Mouse (Mus musculus): ENCODE measurements around the gene Cdkal1.
A peak's percentile ranks its signal among the peaks of the same experiment; 100 is the strongest.

Gene Cdkal1

DNA sequence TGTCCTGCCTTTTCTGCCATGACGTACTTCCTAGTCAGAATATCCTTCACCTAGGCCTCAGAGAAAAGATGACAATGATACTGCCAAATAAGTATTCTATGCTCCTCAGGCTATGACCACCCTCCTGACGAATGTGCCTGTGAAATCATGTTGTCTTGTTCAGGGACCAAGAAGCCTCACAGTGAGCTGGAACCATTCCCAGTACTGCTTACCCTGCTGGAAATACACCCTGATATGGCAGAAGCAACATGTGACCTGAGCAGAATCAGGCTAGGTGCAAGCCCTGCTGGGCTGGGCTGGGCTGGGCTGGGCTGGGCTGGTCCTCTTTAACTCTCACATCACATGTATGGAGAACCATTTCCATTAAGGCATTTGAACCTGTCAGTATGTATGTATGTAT is 477.9 kb downstream of the Cdkal1 start:
- no peaks in the 10 kb centered on the region for H3K9me3 ChIP-seq (ENCODE audit: low read length)
- H3K4me1 ChIP-seq (replicated peaks; ENCODE audit: low read depth, low read length), result no peaks in the 10 kb centered on the region
- H3K36me3 ChIP-seq (ENCODE audit: insufficient read depth, low read length), result no peaks in the 10 kb centered on the region
- H3K27me3 ChIP-seq (ENCODE audit: insufficient read depth, low read length), result no peaks in the 10 kb centered on the region
- no peak overlapping the region for H3K4me3 ChIP-seq (replicated peaks; ENCODE audit: low read length)
- TF ChIP-seq CTCF (conservative IDR thresholded peaks at IDR 0.05; ENCODE audit: low read length) (no peak), NANOG (IDR thresholded peaks at IDR 0.05; ENCODE audit: borderline replicate concordance, low read length) (no peak), POU5F1 (IDR thresholded peaks at IDR 0.05; ENCODE audit: borderline replicate concordance, low read length) (no peak)

DNA sequence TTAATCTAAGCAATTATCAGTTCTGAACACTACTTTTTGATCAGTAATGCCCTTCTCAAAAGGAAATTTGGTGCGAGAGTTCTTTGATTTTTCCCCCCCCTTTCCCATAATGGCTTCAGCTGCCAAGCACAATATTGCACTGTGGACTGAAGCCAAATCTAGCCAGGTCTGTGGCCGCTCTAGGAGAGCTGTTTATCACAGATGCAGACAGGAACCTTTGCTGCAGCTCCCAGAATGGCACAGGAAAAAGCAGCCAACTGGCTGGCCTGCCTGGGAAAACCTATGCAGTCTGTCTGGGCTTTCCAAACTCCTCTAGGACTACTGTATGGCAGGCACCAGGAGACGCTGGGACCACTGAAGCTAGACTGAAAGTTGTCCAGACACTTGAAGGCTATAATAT is 483.6 kb downstream of the Cdkal1 start:
- H3K36me3 ChIP-seq (ENCODE audit: insufficient read depth, low read length), result no peaks in the 10 kb centered on the region
- peaks cover 18% of the 10 kb centered on the region for H3K4me1 ChIP-seq (replicated peaks; ENCODE audit: low read depth, low read length)
- H3K27me3 ChIP-seq (ENCODE audit: insufficient read depth, low read length), result no peaks in the 10 kb centered on the region
- no peak for TF ChIP-seq CTCF (conservative IDR thresholded peaks at IDR 0.05; ENCODE audit: low read length)
- TF ChIP-seq NANOG (IDR thresholded peaks at IDR 0.05; ENCODE audit: borderline replicate concordance, low read length), result no peak
- no peak for TF ChIP-seq POU5F1 (IDR thresholded peaks at IDR 0.05; ENCODE audit: borderline replicate concordance, low read length)
- H3K4me3 ChIP-seq (replicated peaks; ENCODE audit: low read length), result no peak overlapping the region
- H3K9me3 ChIP-seq (ENCODE audit: low read length), result no peaks in the 10 kb centered on the region

DNA sequence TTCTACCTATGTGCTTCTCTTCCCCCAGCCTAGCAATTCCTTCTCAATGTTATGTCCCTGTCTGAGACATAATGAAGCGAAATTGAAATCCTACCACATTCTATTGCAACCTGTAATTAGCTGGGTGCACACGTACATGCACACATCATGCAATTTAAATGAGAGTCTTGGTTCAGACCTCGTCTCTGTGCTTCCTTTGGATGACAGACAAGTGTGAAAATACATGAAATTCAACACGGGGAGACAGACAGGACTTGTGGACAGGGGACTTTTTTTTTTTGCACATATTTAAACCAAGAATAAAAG is 484.1 kb downstream of the Cdkal1 start:
- no peaks in the 10 kb centered on the region for H3K36me3 ChIP-seq (ENCODE audit: insufficient read depth, low read length)
- H3K27me3 ChIP-seq (ENCODE audit: insufficient read depth, low read length), result no peaks in the 10 kb centered on the region
- peaks cover 18% of the 10 kb centered on the region for H3K4me1 ChIP-seq (replicated peaks; ENCODE audit: low read depth, low read length)
- no peak overlapping the region for H3K4me3 ChIP-seq (replicated peaks; ENCODE audit: low read length)
- H3K9me3 ChIP-seq (ENCODE audit: low read length), result no peaks in the 10 kb centered on the region
- TF ChIP-seq CTCF (conservative IDR thresholded peaks at IDR 0.05; ENCODE audit: low read length), result no peak
- no peak for TF ChIP-seq NANOG (IDR thresholded peaks at IDR 0.05; ENCODE audit: borderline replicate concordance, low read length)
- no peak for TF ChIP-seq POU5F1 (IDR thresholded peaks at IDR 0.05; ENCODE audit: borderline replicate concordance, low read length)

DNA sequence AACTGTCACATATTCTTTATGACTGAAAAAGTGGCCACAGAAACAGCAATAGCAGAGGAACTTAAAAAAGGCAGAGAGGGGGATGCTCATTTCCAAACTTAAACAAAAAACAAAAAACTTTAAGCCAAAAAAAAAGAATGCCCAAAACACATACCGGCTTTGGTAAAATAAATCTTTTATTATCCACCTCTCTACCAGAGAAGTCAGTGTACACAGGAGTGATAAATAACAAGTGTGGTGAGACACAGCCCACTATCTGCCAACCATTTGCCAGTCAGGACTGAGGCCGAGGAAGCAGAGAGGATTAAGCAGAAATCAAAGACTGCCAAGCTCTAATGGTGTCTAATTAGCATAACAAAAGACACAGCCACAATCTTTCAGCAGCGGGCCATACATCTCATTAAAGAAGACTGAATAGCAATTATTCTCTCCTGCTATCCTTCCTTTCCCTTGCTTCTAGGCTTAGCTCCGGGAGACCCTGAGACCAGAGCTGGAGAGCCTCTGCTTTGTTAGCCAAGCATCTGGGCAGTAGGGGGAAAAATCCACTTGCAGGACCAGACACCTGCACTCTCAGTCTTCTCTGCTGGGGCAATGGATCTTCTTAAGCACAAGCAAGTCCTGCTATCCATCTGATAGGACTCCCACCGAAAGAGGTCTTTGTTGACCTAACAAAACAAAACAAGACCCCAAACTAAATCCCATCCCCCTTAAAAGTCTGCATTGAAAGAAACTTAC is 484.6 kb downstream of the Cdkal1 start:
- Histone ChIP-seq H3K4me1 (replicated peaks; ENCODE audit: low read depth, low read length) (peaks cover 18% of the 10 kb centered on the region), H3K9me3 (ENCODE audit: low read length) (no peaks in the 10 kb centered on the region), H3K4me3 (replicated peaks; ENCODE audit: low read length) (no peak overlapping the region), H3K36me3 (ENCODE audit: insufficient read depth, low read length) (no peaks in the 10 kb centered on the region), H3K27me3 (ENCODE audit: insufficient read depth, low read length) (no peaks in the 10 kb centered on the region)
- TF ChIP-seq CTCF (conservative IDR thresholded peaks at IDR 0.05; ENCODE audit: low read length) (no peak), POU5F1 (IDR thresholded peaks at IDR 0.05; ENCODE audit: borderline replicate concordance, low read length) (peak; percentile 67; the same call in 1 of the 2 replicates), NANOG (IDR thresholded peaks at IDR 0.05; ENCODE audit: borderline replicate concordance, low read length) (peak; percentile 60; the same call in 1 of the 2 replicates)

DNA sequence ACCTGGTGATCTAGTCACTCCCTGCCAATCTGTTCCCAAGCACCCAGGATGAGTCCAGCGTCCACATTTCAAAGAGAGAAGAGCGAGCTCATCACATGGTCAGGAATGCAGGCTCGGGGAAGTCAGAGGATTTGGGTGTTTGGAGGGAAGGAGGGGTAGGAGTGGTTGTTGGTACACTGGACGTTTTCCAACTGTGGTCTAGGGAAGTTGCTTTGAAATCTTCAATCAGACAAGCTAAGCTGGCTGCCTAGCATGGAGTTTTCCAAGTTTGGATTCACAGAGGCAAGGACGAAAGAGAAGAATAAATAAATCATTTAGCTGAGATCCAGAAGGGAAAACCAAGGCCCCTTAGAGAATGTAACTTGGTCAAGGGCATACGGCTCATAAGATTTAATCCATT is 486.7 kb downstream of the Cdkal1 start:
- Histone ChIP-seq H3K27me3 (ENCODE audit: insufficient read depth, low read length) (no peaks in the 10 kb centered on the region), H3K36me3 (ENCODE audit: insufficient read depth, low read length) (no peaks in the 10 kb centered on the region), H3K4me1 (replicated peaks; ENCODE audit: low read depth, low read length) (peaks cover 18% of the 10 kb centered on the region), H3K4me3 (replicated peaks; ENCODE audit: low read length) (no peak overlapping the region), H3K9me3 (ENCODE audit: low read length) (no peaks in the 10 kb centered on the region)
- TF ChIP-seq POU5F1 (IDR thresholded peaks at IDR 0.05; ENCODE audit: borderline replicate concordance, low read length) (no peak), NANOG (IDR thresholded peaks at IDR 0.05; ENCODE audit: borderline replicate concordance, low read length) (no peak), CTCF (conservative IDR thresholded peaks at IDR 0.05; ENCODE audit: low read length) (no peak)

DNA sequence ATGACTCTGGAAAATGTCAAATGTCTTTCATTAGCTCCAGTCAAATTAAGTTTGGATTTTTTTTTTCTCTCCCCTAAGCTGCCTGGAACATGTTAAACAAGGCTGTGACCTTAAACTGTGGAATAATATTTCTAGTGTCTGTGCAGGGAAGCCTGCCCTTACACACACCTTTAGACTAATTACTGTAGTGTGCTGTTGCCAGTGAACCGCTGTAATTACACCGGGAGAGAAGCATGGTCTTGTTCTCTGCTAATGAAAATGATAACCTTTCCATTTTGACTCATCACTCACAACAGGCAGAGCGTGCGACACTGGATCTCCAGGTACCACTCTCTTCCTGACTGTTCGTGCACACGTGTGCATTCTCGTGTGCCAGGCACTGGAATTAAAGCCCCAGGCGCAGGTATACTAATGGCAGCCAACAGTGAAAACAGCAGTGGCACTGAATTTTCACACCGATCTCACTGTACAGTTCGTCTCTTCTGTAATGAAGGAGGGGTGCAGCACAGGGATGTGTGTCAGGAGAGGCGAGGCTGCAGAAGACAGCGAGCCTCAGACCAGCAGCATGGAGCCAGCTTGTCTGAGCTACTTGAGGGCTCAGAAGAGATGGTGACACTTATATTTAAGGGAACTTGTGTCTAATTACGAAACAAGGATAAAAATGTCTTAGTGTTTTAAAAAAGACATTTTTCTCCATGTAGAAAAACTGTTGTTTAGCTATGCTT is 490.4 kb downstream of the Cdkal1 start:
- TF ChIP-seq POU5F1 (IDR thresholded peaks at IDR 0.05; ENCODE audit: borderline replicate concordance, low read length) (no peak), CTCF (conservative IDR thresholded peaks at IDR 0.05; ENCODE audit: low read length) (no peak), NANOG (IDR thresholded peaks at IDR 0.05; ENCODE audit: borderline replicate concordance, low read length) (no peak)
- Histone ChIP-seq H3K4me3 (replicated peaks; ENCODE audit: low read length) (no peak overlapping the region), H3K27me3 (ENCODE audit: insufficient read depth, low read length) (no peaks in the 10 kb centered on the region), H3K36me3 (ENCODE audit: insufficient read depth, low read length) (no peaks in the 10 kb centered on the region), H3K4me1 (replicated peaks; ENCODE audit: low read depth, low read length) (peaks cover 4% of the 10 kb centered on the region), H3K9me3 (ENCODE audit: low read length) (no peaks in the 10 kb centered on the region)

DNA sequence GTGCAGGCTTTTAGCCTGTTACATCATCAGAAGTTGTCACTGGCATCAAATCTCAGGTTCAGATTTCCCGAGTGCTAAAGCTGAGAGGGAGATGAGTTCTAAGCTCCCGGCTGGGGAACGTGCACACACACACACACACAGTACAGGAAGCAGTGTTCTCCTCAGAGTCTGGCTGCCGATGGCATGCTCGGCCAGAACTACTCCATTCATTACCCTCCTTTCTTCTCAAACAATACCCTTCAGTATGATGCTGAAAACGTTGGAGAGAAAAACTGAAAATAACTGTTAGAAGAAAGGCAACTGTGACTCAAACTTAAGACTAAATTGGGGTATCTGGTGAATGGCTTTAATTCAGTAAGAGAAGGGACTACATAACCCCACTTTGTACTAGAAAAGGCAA is 491.5 kb downstream of the Cdkal1 start:
- Histone ChIP-seq H3K36me3 (ENCODE audit: insufficient read depth, low read length) (no peaks in the 10 kb centered on the region), H3K4me1 (replicated peaks; ENCODE audit: low read depth, low read length) (peaks cover 4% of the 10 kb centered on the region), H3K9me3 (ENCODE audit: low read length) (no peaks in the 10 kb centered on the region), H3K27me3 (ENCODE audit: insufficient read depth, low read length) (no peaks in the 10 kb centered on the region), H3K4me3 (replicated peaks; ENCODE audit: low read length) (no peak overlapping the region)
- TF ChIP-seq NANOG (IDR thresholded peaks at IDR 0.05; ENCODE audit: borderline replicate concordance, low read length) (no peak), POU5F1 (IDR thresholded peaks at IDR 0.05; ENCODE audit: borderline replicate concordance, low read length) (no peak)

DNA sequence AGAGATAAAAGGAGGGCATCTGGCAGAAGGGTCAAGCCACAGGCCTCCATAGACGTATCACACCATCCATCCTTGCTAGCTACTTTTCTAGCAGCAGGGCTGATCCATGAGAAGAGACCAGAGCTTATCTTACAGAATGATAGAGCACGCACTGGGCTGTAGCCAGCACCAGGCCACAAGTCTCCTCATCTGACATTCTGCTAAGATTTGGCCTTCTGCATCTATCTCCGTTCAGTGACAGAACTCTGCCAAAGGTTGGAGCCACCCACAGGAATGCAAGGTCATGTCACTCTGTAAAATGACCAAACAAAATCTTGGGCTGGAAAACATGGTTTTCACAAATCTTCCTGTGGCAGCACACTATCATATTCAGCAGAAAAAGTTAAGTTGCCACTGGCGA is 493.6 kb downstream of the Cdkal1 start:
- no peaks in the 10 kb centered on the region for H3K27me3 ChIP-seq (ENCODE audit: insufficient read depth, low read length)
- H3K9me3 ChIP-seq (ENCODE audit: low read length), result no peaks in the 10 kb centered on the region
- H3K4me1 ChIP-seq (replicated peaks; ENCODE audit: low read depth, low read length), result no peaks in the 10 kb centered on the region
- H3K4me3 ChIP-seq (replicated peaks; ENCODE audit: low read length), result no peak overlapping the region
- no peak for TF ChIP-seq CTCF (conservative IDR thresholded peaks at IDR 0.05; ENCODE audit: low read length)
- TF ChIP-seq NANOG (IDR thresholded peaks at IDR 0.05; ENCODE audit: borderline replicate concordance, low read length), result no peak
- no peak for TF ChIP-seq POU5F1 (IDR thresholded peaks at IDR 0.05; ENCODE audit: borderline replicate concordance, low read length)
- no peaks in the 10 kb centered on the region for H3K36me3 ChIP-seq (ENCODE audit: insufficient read depth, low read length)

Data from E14TG2a.4 (cell line).